Mouse (Mus musculus): ENCODE measurements around the gene Gnpda2. TPM values are rescaled to one million over a fixed set of nuclear protein-coding genes. Genes with fewer than 3 reads are reported as not detected.

Gnpda2 gene
- 57.1 and 63.8 TPM in 2 replicates for polyA plus RNA-seq (2014; fragmentation: Nextera tagmentation; extraction: Ambion mirVana)

DNA sequence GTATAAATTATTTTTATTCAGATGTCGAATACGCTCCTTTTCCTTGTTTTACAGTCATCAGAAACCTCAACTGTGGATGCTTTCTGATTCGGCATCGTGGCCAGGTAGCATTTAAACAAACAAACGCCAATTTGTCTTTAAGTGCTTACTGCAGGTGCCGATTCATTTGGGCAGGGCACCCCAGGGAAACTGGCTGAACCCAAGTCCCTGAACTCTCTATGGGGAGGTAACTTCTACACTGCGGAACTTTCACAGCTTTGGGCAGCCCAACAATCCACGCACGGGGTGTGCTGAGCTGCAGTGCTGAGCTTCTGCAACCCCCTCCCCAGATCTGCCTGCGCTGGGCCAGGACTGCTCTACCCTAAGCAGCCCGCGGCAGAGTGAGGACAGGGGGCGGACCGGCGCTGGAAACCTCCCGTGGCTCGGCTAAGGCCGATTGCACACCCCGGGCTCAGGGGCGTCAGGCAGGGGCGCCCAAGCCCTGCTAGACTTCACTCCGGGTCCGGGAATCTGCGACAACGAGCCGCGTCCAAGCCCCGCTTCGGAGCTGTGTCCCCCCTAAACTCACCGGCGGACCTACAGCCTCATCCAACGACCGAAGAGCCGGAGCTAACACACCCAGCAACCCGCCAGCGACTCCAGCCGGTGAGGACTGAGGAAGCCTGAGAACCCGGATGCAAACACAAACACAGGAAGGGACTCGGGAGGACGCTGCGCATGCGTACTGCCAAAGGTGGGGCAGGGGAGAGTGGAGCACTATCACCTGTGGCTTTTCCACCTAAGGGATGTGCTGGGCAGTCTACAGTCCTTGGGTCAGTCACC lies at the start of gene Gnpda2:
TSS of gene Gnpda2 (minus strand) at position 701 of the 822 bp plus-strand sequence.
- Histone ChIP-seq H3K4me2 (replicated peaks; ENCODE audit: low read depth, low read length) (peak within 1 kb of the TSS; percentile 64), H3K36me3 (ENCODE audit: control insufficient read depth, insufficient read depth, low read length) (peaks cover 2% of the 10 kb centered on the region; the same call in 1 of the 2 replicates), H3K4me1 (ENCODE audit: control insufficient read depth, insufficient read depth, low read length) (peaks cover 7% of the 10 kb centered on the region; the same call in 1 of the 2 replicates), H3K27ac (ENCODE audit: low read length) (peak within 1 kb of the TSS; percentile 79), H3K4me3 (ENCODE audit: low read depth, low read length) (peak within 1 kb of the TSS; percentile 72), H3K9me3 (ENCODE audit: control insufficient read depth, low read depth, low read length) (no peaks in the 10 kb centered on the region), H3K9ac (replicated peaks; ENCODE audit: low read depth, low read length) (peak within 1 kb of the TSS; percentile 84), H3K27me3 (ENCODE audit: control insufficient read depth, insufficient read depth, low read length) (no peaks in the 10 kb centered on the region)
- peak; percentile 95 for ATAC-seq (ENCODE audit: insufficient number of reproducible peaks, insufficient read depth, low FRiP score, low read depth)
- WGBS: 4% methylated on average over 42 of the region's 42 CpGs

DNA sequence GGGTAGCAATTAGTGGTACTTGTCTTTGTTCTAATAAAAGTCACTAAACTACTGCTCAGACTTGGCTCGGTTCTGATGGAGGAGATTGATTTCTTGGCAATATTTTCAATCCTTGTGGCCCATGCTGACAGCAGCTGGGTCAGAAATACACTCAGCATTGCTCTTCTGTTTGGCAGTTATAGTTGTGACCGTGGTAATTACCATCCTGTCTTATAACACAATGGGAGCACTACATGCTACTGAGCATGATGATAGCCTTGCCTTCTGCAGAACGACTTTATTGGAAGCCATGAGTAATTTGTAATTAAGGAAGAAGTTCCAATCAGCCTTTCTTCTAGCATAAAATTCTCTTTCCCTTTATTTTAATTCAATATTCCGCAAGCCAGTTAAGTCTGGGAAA lies 42.6 kb upstream of the Gnpda2 start:
- Histone ChIP-seq H3K9ac (replicated peaks; ENCODE audit: low read depth, low read length) (no peak overlapping the region), H3K4me3 (ENCODE audit: low read depth, low read length) (no peak overlapping the region), H3K36me3 (ENCODE audit: control insufficient read depth, insufficient read depth, low read length) (no peaks in the 10 kb centered on the region), H3K4me1 (ENCODE audit: control insufficient read depth, insufficient read depth, low read length) (no peaks in the 10 kb centered on the region), H3K9me3 (ENCODE audit: control insufficient read depth, low read depth, low read length) (no peaks in the 10 kb centered on the region), H3K4me2 (replicated peaks; ENCODE audit: low read depth, low read length) (no peak overlapping the region), H3K27me3 (ENCODE audit: control insufficient read depth, insufficient read depth, low read length) (no peaks in the 10 kb centered on the region), H3K27ac (ENCODE audit: low read length) (no peak overlapping the region)
- 73% methylated on average over 4 of the region's 4 CpGs for WGBS
- no peak for ATAC-seq (ENCODE audit: insufficient number of reproducible peaks, insufficient read depth, low FRiP score, low read depth)

DNA sequence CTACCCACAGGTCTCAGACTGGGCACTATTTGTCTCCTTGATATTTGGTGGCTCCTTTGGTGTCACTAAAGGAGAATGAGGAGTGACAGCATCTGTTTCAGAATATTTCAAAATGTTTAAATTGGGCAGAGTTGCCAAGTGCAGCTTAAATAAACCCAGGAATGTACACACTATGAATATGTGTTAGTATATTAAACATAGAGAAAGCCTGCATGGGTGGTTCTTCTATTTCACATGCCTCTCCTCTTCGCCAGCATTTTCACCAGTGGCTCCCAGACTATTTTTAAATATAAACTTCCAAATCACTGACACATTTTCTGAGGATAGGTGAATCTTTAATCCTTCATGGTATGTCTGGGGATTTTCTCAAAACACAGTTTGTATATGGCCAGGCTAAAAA lies 28.8 kb upstream of the Gnpda2 start:
- Histone ChIP-seq H3K27me3 (ENCODE audit: control insufficient read depth, insufficient read depth, low read length) (no peaks in the 10 kb centered on the region), H3K4me1 (ENCODE audit: control insufficient read depth, insufficient read depth, low read length) (no peaks in the 10 kb centered on the region; the same call in 1 of the 2 replicates), H3K4me3 (ENCODE audit: low read depth, low read length) (no peak overlapping the region), H3K9ac (replicated peaks; ENCODE audit: low read depth, low read length) (no peak overlapping the region), H3K4me2 (replicated peaks; ENCODE audit: low read depth, low read length) (no peak overlapping the region), H3K27ac (ENCODE audit: low read length) (no peak overlapping the region), H3K9me3 (ENCODE audit: control insufficient read depth, low read depth, low read length) (no peaks in the 10 kb centered on the region), H3K36me3 (ENCODE audit: control insufficient read depth, insufficient read depth, low read length) (no peaks in the 10 kb centered on the region)
- ATAC-seq (ENCODE audit: insufficient number of reproducible peaks, insufficient read depth, low FRiP score, low read depth): no peak
- WGBS: 33% methylated on average over 1 of the region's 1 CpGs

DNA sequence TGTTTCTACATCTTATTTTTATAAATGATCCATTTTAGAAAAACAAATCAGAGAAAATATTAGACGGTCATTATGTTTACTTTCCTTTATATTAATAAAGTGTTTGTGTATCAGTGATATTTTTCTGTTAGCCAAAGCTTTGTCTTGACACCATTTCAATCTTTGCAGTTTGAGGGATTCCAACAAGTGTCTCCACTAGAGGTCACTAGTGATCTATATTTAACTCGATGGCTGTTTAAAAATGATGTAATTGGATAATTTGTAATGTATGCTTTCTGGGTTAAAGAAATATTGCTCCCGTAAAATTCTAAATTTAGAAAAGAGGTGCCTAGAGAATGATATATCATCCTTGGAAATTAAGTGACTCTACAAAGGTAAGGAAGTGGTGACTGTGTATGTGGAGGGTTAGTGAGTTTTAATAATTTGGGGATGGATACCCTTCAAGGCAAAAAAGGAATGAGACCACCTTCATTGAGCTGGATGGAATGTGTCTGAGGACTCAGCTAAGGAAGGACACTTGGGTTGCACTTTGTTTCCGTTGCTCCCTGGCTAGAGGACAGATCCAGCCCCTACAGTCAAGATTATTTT lies 21.2 kb upstream of the Gnpda2 start:
- H3K4me1 ChIP-seq (ENCODE audit: control insufficient read depth, insufficient read depth, low read length): no peaks in the 10 kb centered on the region
- no peaks in the 10 kb centered on the region for H3K9me3 ChIP-seq (ENCODE audit: control insufficient read depth, low read depth, low read length)
- H3K4me3 ChIP-seq (ENCODE audit: low read depth, low read length): no peak overlapping the region
- H3K4me2 ChIP-seq (replicated peaks; ENCODE audit: low read depth, low read length): no peak overlapping the region
- H3K36me3 ChIP-seq (ENCODE audit: control insufficient read depth, insufficient read depth, low read length): no peaks in the 10 kb centered on the region
- H3K27me3 ChIP-seq (ENCODE audit: control insufficient read depth, insufficient read depth, low read length): no peaks in the 10 kb centered on the region
- no peak for ATAC-seq (ENCODE audit: insufficient number of reproducible peaks, insufficient read depth, low FRiP score, low read depth)
- no peak overlapping the region for H3K27ac ChIP-seq (ENCODE audit: low read length)
- H3K9ac ChIP-seq (replicated peaks; ENCODE audit: low read depth, low read length): no peak overlapping the region
- WGBS: 14% methylated on average over 4 of the region's 4 CpGs

DNA sequence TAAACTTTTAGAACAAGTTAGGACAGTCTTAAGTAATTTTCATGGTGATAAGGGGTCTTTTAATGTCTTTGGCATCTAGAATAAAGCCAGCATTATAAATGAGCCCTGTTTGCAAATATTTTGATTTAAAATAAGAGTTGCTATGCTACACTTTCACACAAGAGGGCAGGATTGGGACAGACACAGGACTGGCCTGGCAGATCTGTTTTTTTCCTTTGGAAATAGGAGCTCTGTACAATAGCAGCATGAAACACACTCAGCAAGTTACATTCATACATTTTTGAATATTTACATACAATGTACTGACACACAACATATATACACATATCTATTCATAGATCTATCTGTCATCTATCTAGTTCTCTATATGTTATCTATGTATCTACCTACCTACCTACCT lies 8.9 kb upstream of the Gnpda2 start:
- no peaks in the 10 kb centered on the region for H3K36me3 ChIP-seq (ENCODE audit: control insufficient read depth, insufficient read depth, low read length)
- no peak overlapping the region for H3K9ac ChIP-seq (replicated peaks; ENCODE audit: low read depth, low read length)
- no peak overlapping the region for H3K27ac ChIP-seq (ENCODE audit: low read length)
- H3K4me3 ChIP-seq (ENCODE audit: low read depth, low read length): no peak overlapping the region
- no peak for ATAC-seq (ENCODE audit: insufficient number of reproducible peaks, insufficient read depth, low FRiP score, low read depth)
- no peaks in the 10 kb centered on the region for H3K9me3 ChIP-seq (ENCODE audit: control insufficient read depth, low read depth, low read length)
- no peak overlapping the region for H3K4me2 ChIP-seq (replicated peaks; ENCODE audit: low read depth, low read length)
- H3K4me1 ChIP-seq (ENCODE audit: control insufficient read depth, insufficient read depth, low read length): no peaks in the 10 kb centered on the region
- no peaks in the 10 kb centered on the region for H3K27me3 ChIP-seq (ENCODE audit: control insufficient read depth, insufficient read depth, low read length)

DNA sequence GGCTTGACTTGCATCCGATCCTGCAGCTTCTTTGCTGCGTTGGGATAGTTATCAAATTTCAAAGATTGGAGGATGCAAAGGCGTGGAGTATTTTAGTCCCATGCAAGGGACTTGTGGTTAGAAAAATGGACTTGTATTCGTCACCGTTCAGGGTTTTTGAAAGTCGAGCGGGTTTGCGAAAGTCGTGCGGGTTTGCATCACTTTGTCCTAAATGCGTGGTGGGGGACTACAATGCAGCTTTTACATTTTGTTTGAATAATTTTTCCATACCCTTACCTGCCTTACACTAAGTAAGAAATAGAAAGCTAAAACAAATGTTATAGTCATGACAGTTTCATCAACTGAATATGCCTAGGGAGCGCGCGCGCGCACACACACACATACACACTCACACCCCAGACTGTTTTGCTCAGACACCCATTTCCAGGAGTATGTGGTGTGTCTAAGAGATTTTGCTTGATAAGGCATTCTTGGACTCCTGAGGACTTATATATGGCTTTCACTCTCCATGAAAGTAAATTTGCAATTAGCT lies 34.7 kb downstream of the Gnpda2 start:
- Histone ChIP-seq H3K4me3 (ENCODE audit: low read depth, low read length) (peak overlapping the region; percentile 82), H3K9me3 (ENCODE audit: control insufficient read depth, low read depth, low read length) (no peaks in the 10 kb centered on the region), H3K4me2 (replicated peaks; ENCODE audit: low read depth, low read length) (peak overlapping the region; percentile 48), H3K27ac (ENCODE audit: low read length) (peak overlapping the region; percentile 79; the same call in 1 of the 2 replicates), H3K4me1 (ENCODE audit: control insufficient read depth, insufficient read depth, low read length) (0 out of 2 replicates have a peak, but pooled peaks cover 3% of the 10 kb centered on the region), H3K36me3 (ENCODE audit: control insufficient read depth, insufficient read depth, low read length) (peaks cover 19% of the 10 kb centered on the region), H3K9ac (replicated peaks; ENCODE audit: low read depth, low read length) (peak overlapping the region; percentile 92), H3K27me3 (ENCODE audit: control insufficient read depth, insufficient read depth, low read length) (no peaks in the 10 kb centered on the region)
- WGBS: 5% methylated on average over 16 of the region's 16 CpGs
- no peak; the same call in 1 of the 2 replicates for ATAC-seq (ENCODE audit: insufficient number of reproducible peaks, insufficient read depth, low FRiP score, low read depth)

DNA sequence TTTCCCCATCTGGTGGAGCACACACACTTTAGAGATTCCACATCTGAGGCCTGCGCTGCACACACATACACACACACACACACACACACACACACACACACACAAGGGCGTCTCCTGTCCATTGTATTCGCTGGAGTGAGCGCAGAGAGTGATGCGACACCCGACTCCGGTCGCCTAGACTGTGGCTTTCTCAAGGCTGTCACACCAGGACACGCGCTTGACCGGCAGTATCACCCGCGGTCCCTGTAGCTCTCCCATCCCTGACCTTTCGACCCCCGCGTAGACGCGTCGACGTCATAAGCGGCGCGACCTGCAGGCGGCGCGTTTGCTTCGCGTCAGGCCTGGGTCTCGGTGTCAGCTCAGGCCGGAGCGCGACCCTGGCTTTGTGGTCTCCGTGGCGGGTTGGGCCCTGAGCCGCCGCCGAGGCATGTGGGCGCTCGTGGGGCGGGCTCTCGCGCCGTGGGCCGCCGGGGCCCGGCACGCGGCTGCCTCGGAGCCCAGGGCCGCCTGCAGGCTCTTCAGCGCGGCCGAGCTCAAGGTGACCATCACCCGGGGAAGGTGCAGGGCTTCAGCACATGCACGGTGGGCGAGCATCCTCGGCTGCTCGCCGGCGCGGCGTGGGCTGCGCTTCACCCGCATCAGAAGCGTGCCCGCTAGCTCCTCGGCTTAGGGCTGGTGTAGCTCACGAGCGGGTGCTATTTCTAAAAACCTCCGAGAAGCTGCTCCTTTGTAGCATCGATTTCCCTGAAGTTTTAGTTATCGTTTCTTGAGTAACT lies 35.3 kb downstream of the Gnpda2 start, which contains the start of gene Guf1:
TSS of gene Guf1 (plus strand) at position 296 of the 776 bp plus-strand sequence.
- Histone ChIP-seq H3K4me1 (ENCODE audit: control insufficient read depth, insufficient read depth, low read length) (0 out of 2 replicates have a peak, but pooled peaks cover 3% of the 10 kb centered on the region), H3K9me3 (ENCODE audit: control insufficient read depth, low read depth, low read length) (no peaks in the 10 kb centered on the region), H3K4me2 (replicated peaks; ENCODE audit: low read depth, low read length) (peak within 1 kb of the TSS; percentile 48), H3K36me3 (ENCODE audit: control insufficient read depth, insufficient read depth, low read length) (peaks cover 15% of the 10 kb centered on the region), H3K9ac (replicated peaks; ENCODE audit: low read depth, low read length) (peak within 1 kb of the TSS; percentile 92), H3K4me3 (ENCODE audit: low read depth, low read length) (peak within 1 kb of the TSS; percentile 82), H3K27me3 (ENCODE audit: control insufficient read depth, insufficient read depth, low read length) (no peaks in the 10 kb centered on the region), H3K27ac (ENCODE audit: low read length) (peak within 1 kb of the TSS; percentile 79)
- ATAC-seq (ENCODE audit: insufficient number of reproducible peaks, insufficient read depth, low FRiP score, low read depth): peak; percentile 93
- under 1% methylated on average over 72 of the region's 72 CpGs for whole genome bisulfite sequencing

DNA sequence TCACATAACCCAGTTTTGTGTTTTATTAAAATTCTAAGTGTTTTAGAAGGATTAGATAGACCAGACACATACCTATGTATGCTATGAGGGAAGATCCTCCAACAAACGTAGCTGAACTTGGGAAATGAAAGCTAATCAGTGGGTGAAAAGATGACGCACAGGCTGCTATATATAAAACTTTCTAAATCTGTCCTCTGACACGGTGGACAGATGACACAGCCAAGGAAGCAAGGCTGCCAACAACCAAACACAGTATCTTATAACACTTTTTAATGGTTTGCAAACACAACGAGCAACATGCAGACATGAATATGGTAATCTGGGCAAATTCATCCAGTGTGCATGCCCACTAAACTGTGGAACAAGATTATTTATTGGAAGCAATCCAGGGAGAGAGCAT lies 49.7 kb downstream of the Gnpda2 start, which contains the start of gene Yipf7:
TSS of gene Yipf7 (minus strand) at position 160 of the 400 bp plus-strand sequence.
- Histone ChIP-seq H3K9ac (replicated peaks; ENCODE audit: low read depth, low read length) (no peak within 1 kb of the TSS), H3K36me3 (ENCODE audit: control insufficient read depth, insufficient read depth, low read length) (no peaks in the 10 kb centered on the region), H3K9me3 (ENCODE audit: control insufficient read depth, low read depth, low read length) (no peaks in the 10 kb centered on the region), H3K4me3 (ENCODE audit: low read depth, low read length) (no peak within 1 kb of the TSS), H3K4me1 (ENCODE audit: control insufficient read depth, insufficient read depth, low read length) (no peaks in the 10 kb centered on the region), H3K4me2 (replicated peaks; ENCODE audit: low read depth, low read length) (no peak within 1 kb of the TSS), H3K27ac (ENCODE audit: low read length) (no peak within 1 kb of the TSS), H3K27me3 (ENCODE audit: control insufficient read depth, insufficient read depth, low read length) (no peaks in the 10 kb centered on the region)
- WGBS: 76% methylated on average over 4 of the region's 4 CpGs
- no peak for ATAC-seq (ENCODE audit: insufficient number of reproducible peaks, insufficient read depth, low FRiP score, low read depth)
